Mouse (Mus musculus) E14TG2a.4 (cell line): ENCODE measurements at regions not wholly inside any gene's neighbourhood (a gene's known extent, or its start where the extent isn't known, plus 50 kb on each side); places are given as distances from the start of the nearest gene placed in this dataset.

Source experiments
- H3K27me3 ChIP-seq: 2 replicates; pipeline ENCODE4 v1.6.1; 2014; ENCODE audit warnings: low read length, control low read depth; ENCODE audit not compliant: insufficient read depth
- H3K36me3 ChIP-seq: 2 replicates; pipeline ENCODE4 v1.6.1; 2014; ENCODE audit warnings: low read length, control low read depth; ENCODE audit not compliant: insufficient read depth
- H3K4me1 ChIP-seq: replicated peaks from 2 replicates; pipeline ENCODE4 v1.6.1; 2014; ENCODE audit warnings: low read depth, low read length, control low read depth
- H3K4me3 ChIP-seq: replicated peaks from 2 replicates; pipeline ENCODE4 v1.5.1; 2014; ENCODE audit warnings: mild to moderate bottlenecking, low read length
- H3K9me3 ChIP-seq: 2 replicates; pipeline ENCODE4 v1.6.1; 2014; ENCODE audit warnings: low read length, control low read depth
- CTCF ChIP-seq: conservative IDR thresholded peaks from 2 replicates; pipeline ENCODE4 v1.5.1; 2014; ENCODE audit warnings: low read length
- NANOG ChIP-seq: IDR thresholded peaks from 2 replicates; pipeline ENCODE4 v1.6.1; 2014; ENCODE audit warnings: borderline replicate concordance, low read length, mixed read lengths
- POU5F1 ChIP-seq: IDR thresholded peaks from 2 replicates; pipeline ENCODE4 v1.6.1; 2014; ENCODE audit warnings: low read length, borderline replicate concordance

GRCm38 (mm10) chr6:4375465-4376037 is 129.1 kb upstream of the Col1a2 start:
- H3K36me3 ChIP-seq: no peaks in the 10 kb centered on the region
- no peaks in the 10 kb centered on the region for H3K27me3 ChIP-seq
- H3K4me1 ChIP-seq: no peaks in the 10 kb centered on the region
- TF ChIP-seq CTCF: no peak
- TF ChIP-seq POU5F1: no peak
- TF ChIP-seq NANOG: no peak
- H3K4me3 ChIP-seq: no peak overlapping the region
- H3K9me3 ChIP-seq: no peaks in the 10 kb centered on the region

- 0 out of 2 replicates have a peak, but pooled peaks cover 6% of the 10 kb centered on the region for H3K27me3 ChIP-seq
- peaks cover 15% of the 10 kb centered on the region for H3K4me1 ChIP-seq
- TF ChIP-seq POU5F1: no peak
- no peak for TF ChIP-seq CTCF
- no peak for TF ChIP-seq NANOG
- no peak overlapping the region for H3K4me3 ChIP-seq
- H3K9me3 ChIP-seq: peaks cover 6% of the 10 kb centered on the region; the same call in 1 of the 2 replicates
- H3K36me3 ChIP-seq: no peaks in the 10 kb centered on the region
Observed at GRCm38 (mm10) chr6:4396808-4397207, 107.8 kb upstream of the Col1a2 start.

GRCm38 (mm10) chr6:4397695-4398598 is 106.7 kb upstream of the Col1a2 start:
- peaks cover 6% of the 10 kb centered on the region; the same call in 1 of the 2 replicates for H3K9me3 ChIP-seq
- no peaks in the 10 kb centered on the region for H3K36me3 ChIP-seq
- H3K4me3 ChIP-seq: no peak overlapping the region
- peaks cover 15% of the 10 kb centered on the region for H3K4me1 ChIP-seq
- TF ChIP-seq CTCF (no peak), NANOG (no peak), POU5F1 (no peak)
- H3K27me3 ChIP-seq: 0 out of 2 replicates have a peak, but pooled peaks cover 6% of the 10 kb centered on the region

- Histone ChIP-seq H3K9me3 (peaks cover 6% of the 10 kb centered on the region; the same call in 1 of the 2 replicates), H3K36me3 (no peaks in the 10 kb centered on the region), H3K27me3 (0 out of 2 replicates have a peak, but pooled peaks cover 6% of the 10 kb centered on the region), H3K4me3 (no peak overlapping the region), H3K4me1 (peaks cover 15% of the 10 kb centered on the region)
- no peak for TF ChIP-seq POU5F1
- TF ChIP-seq NANOG: no peak
- TF ChIP-seq CTCF: no peak
Observed at GRCm38 (mm10) chr6:4398599-4398980, 106.0 kb upstream of the Col1a2 start.

GRCm38 (mm10) chr6:4405301-4405700 is 99.3 kb upstream of the Col1a2 start:
- Histone ChIP-seq H3K9me3 (no peaks in the 10 kb centered on the region), H3K4me1 (peaks cover under 1% of the 10 kb centered on the region; the same call in 1 of the 2 replicates), H3K4me3 (no peak overlapping the region), H3K36me3 (no peaks in the 10 kb centered on the region), H3K27me3 (no peaks in the 10 kb centered on the region)
- TF ChIP-seq POU5F1 (no peak), CTCF (no peak), NANOG (no peak)

GRCm38 (mm10) chr6:4407748-4408147 is 96.9 kb upstream of the Col1a2 start:
- Histone ChIP-seq H3K4me3 (no peak overlapping the region), H3K27me3 (no peaks in the 10 kb centered on the region), H3K4me1 (no peaks in the 10 kb centered on the region), H3K9me3 (no peaks in the 10 kb centered on the region), H3K36me3 (no peaks in the 10 kb centered on the region)
- TF ChIP-seq POU5F1: no peak
- TF ChIP-seq NANOG: no peak
- TF ChIP-seq CTCF: peak; percentile 66

GRCm38 (mm10) chr6:4413201-4413600 is 91.4 kb upstream of the Col1a2 start:
- Histone ChIP-seq H3K36me3 (no peaks in the 10 kb centered on the region), H3K4me1 (no peaks in the 10 kb centered on the region), H3K4me3 (no peak overlapping the region), H3K9me3 (no peaks in the 10 kb centered on the region), H3K27me3 (no peaks in the 10 kb centered on the region)
- no peak for TF ChIP-seq POU5F1

- no peaks in the 10 kb centered on the region for H3K4me1 ChIP-seq
- H3K4me3 ChIP-seq: no peak overlapping the region
- no peaks in the 10 kb centered on the region for H3K9me3 ChIP-seq
- H3K27me3 ChIP-seq: no peaks in the 10 kb centered on the region
- no peaks in the 10 kb centered on the region for H3K36me3 ChIP-seq
- TF ChIP-seq CTCF (peak; percentile 95), POU5F1 (no peak)
Observed at GRCm38 (mm10) chr6:4414166-4414565, 90.4 kb upstream of the Col1a2 start.
